14 mouse cellular contexts compared by ENCODE assay signal in the genomic region with DNA sequence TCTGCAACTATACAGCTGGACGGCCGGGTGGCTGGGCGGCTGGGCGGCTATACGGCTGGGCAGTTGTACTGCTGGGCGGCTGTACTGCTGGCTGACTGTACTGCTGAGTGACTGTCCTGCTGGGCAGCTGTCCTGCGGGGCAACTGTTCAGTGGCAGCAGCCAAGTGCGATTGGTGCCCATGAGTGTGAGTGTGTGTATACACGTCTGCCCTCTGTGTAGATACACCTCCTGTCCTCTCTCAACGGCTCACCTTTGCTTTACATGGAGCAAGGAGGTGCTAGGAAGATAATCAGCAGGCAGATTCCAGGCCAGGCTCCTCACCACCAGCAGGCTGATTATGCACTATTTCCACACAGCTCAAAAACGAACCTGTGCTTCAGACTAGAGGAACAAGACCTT.
DNase-seq lines count a peak whose midpoint lies in the region; ATAC-seq and TF ChIP-seq lines count a peak whose summit lies in the region.
"Had no signal": no experiment of that assay in that cellular context is flagged by ENCODE, and none has a peak within 500 bp of the region (broad histone marks: within the 10 kb centered on the region; RNA-seq: fewer than 3 reads in every experiment).

No protein-coding gene starts in this region.

- no peaks in the 10 kb centered on the region for H3K36me3 ChIP-seq in forebrain, embryonic 10.5 days (replicated peaks)
- H3K36me3 ChIP-seq in forebrain, embryonic 15.5 days: no peaks in the 10 kb centered on the region
- no peaks in the 10 kb centered on the region for H3K36me3 ChIP-seq in neural tube, embryonic 11.5 days (ENCODE audit: control insufficient read depth, insufficient read depth, low read length)
- H3K36me3 ChIP-seq in neural tube, embryonic 15.5 days: no peaks in the 10 kb centered on the region
- H3K36me3 ChIP-seq in hindbrain, embryonic 15.5 days: no peaks in the 10 kb centered on the region
- H3K36me3 ChIP-seq in liver, embryonic 12.5 days: no peaks in the 10 kb centered on the region

- H3K27me3 ChIP-seq in forebrain, embryonic 10.5 days (ENCODE audit: poor library complexity, severe bottlenecking): peaks cover 10% of the 10 kb centered on the region; the same call in 1 of the 2 replicates
- no peaks in the 10 kb centered on the region for H3K27me3 ChIP-seq in forebrain, embryonic 15.5 days
- H3K27me3 ChIP-seq in neural tube, embryonic 11.5 days (ENCODE audit: control insufficient read depth, insufficient read depth, low read length): no peaks in the 10 kb centered on the region
- no peaks in the 10 kb centered on the region for H3K27me3 ChIP-seq in neural tube, embryonic 15.5 days (replicated peaks)
- no peaks in the 10 kb centered on the region for H3K27me3 ChIP-seq in hindbrain, embryonic 15.5 days
- H3K27me3 ChIP-seq in liver, embryonic 12.5 days (replicated peaks): no peaks in the 10 kb centered on the region

- no peak for ATAC-seq in forebrain, embryonic 15.5 days (replicated peaks)
- ATAC-seq in neural tube, embryonic 11.5 days (ENCODE audit: insufficient read depth, low FRiP score, low TSS enrichment): no peak
- no peak for ATAC-seq in neural tube, embryonic 15.5 days (ENCODE audit: low FRiP score)
- ATAC-seq in hindbrain, embryonic 15.5 days (ENCODE audit: low FRiP score, low read depth): no peak; the same call in 1 of the 2 replicates
- no peak for ATAC-seq in liver, embryonic 12.5 days
- ATAC-seq: intestine, postnatal 0 days had no signal

- no peak for TF ChIP-seq POLR2A in olfactory bulb, adult 2 months (IDR thresholded peaks at IDR 0.05; ENCODE audit: insufficient read depth, low read depth, low read length)

- H3K4me1 ChIP-seq in forebrain, embryonic 10.5 days: peaks cover 44% of the 10 kb centered on the region
- H3K4me1 ChIP-seq in forebrain, embryonic 15.5 days: no peaks in the 10 kb centered on the region
- peaks cover 12% of the 10 kb centered on the region; the same call in 1 of the 2 replicates for H3K4me1 ChIP-seq in neural tube, embryonic 11.5 days (ENCODE audit: control insufficient read depth, insufficient read depth, low read length)
- H3K4me1 ChIP-seq in neural tube, embryonic 15.5 days: peaks cover 12% of the 10 kb centered on the region; the same call in 1 of the 2 replicates
- peaks cover 18% of the 10 kb centered on the region for H3K4me1 ChIP-seq in hindbrain, embryonic 15.5 days (replicated peaks)
- H3K4me1 ChIP-seq in olfactory bulb, adult 2 months (ENCODE audit: control insufficient read depth, insufficient read depth, low read length): peaks cover 22% of the 10 kb centered on the region
- H3K4me1 ChIP-seq in liver, embryonic 12.5 days: peaks cover 4% of the 10 kb centered on the region; the same call in 1 of the 2 replicates

- TF ChIP-seq CTCF in olfactory bulb, adult 2 months (IDR thresholded peaks at IDR 0.05; ENCODE audit: insufficient read depth, low read depth, low read length): no peak

- no peaks in the 10 kb centered on the region for H3K9me3 ChIP-seq in forebrain, embryonic 10.5 days
- no peaks in the 10 kb centered on the region for H3K9me3 ChIP-seq in forebrain, embryonic 15.5 days
- H3K9me3 ChIP-seq in neural tube, embryonic 11.5 days (ENCODE audit: control insufficient read depth, low read length): no peaks in the 10 kb centered on the region
- H3K9me3 ChIP-seq in neural tube, embryonic 15.5 days (replicated peaks): no peaks in the 10 kb centered on the region
- H3K9me3 ChIP-seq in hindbrain, embryonic 15.5 days: no peaks in the 10 kb centered on the region
- H3K9me3 ChIP-seq in liver, embryonic 12.5 days (replicated peaks): no peaks in the 10 kb centered on the region

- H3K9ac ChIP-seq in forebrain, embryonic 15.5 days (replicated peaks): no peak overlapping the region
- peak overlapping the region; percentile 22; the same call in 1 of the 2 replicates for H3K9ac ChIP-seq in neural tube, embryonic 11.5 days (ENCODE audit: low read length)
- no peak overlapping the region for H3K9ac ChIP-seq in neural tube, embryonic 15.5 days (replicated peaks)
- no peak overlapping the region for H3K9ac ChIP-seq in hindbrain, embryonic 15.5 days
- no peak overlapping the region for H3K9ac ChIP-seq in liver, embryonic 12.5 days
- H3K9ac ChIP-seq: liver, embryonic 14.5 days had no signal

- no peak overlapping the region for H3K4me3 ChIP-seq in forebrain, embryonic 10.5 days
- H3K4me3 ChIP-seq in forebrain, embryonic 15.5 days: no peak overlapping the region
- H3K4me3 ChIP-seq in neural tube, embryonic 11.5 days (ENCODE audit: low read depth, low read length): no peak overlapping the region
- H3K4me3 ChIP-seq in neural tube, embryonic 15.5 days (replicated peaks): no peak overlapping the region
- H3K4me3 ChIP-seq in hindbrain, embryonic 15.5 days: no peak overlapping the region
- H3K4me3 ChIP-seq in olfactory bulb, adult 2 months (ENCODE audit: insufficient read depth, low read depth, low read length): no peak overlapping the region
- H3K4me3 ChIP-seq in liver, embryonic 12.5 days: no peak overlapping the region
- H3K4me3 ChIP-seq: heart, adult 2 months had no signal

- H3K4me2 ChIP-seq in forebrain, embryonic 15.5 days (replicated peaks): no peak overlapping the region
- H3K4me2 ChIP-seq in neural tube, embryonic 11.5 days (ENCODE audit: low read depth): no peak overlapping the region
- H3K4me2 ChIP-seq in neural tube, embryonic 15.5 days: no peak overlapping the region
- no peak overlapping the region for H3K4me2 ChIP-seq in hindbrain, embryonic 15.5 days
- no peak overlapping the region for H3K4me2 ChIP-seq in liver, embryonic 12.5 days

- DNase-seq in forebrain, embryonic 10.5 days (ENCODE audit: extremely low spot score, low spot score): no peak
- DNase-seq in neural tube, embryonic 11.5 days (ENCODE audit: low spot score): no peak
- no peak for DNase-seq in yolk sac, embryonic 10.5 days (ENCODE audit: low spot score)
- DNase-seq: heart, adult 2 months; heart, postnatal 14 days; thymus, adult 2 months had no signal

- H3K27ac ChIP-seq in forebrain, embryonic 10.5 days: peak overlapping the region; percentile 40; the same call in 1 of the 2 replicates
- H3K27ac ChIP-seq in forebrain, embryonic 15.5 days (replicated peaks): no peak overlapping the region
- H3K27ac ChIP-seq in neural tube, embryonic 11.5 days (ENCODE audit: low read depth, low read length): peak overlapping the region; percentile 15
- no peak overlapping the region for H3K27ac ChIP-seq in neural tube, embryonic 15.5 days (replicated peaks)
- peak overlapping the region; percentile 49 for H3K27ac ChIP-seq in hindbrain, embryonic 15.5 days (replicated peaks)
- H3K27ac ChIP-seq in olfactory bulb, adult 2 months (ENCODE audit: insufficient read depth, low read depth, low read length): peak overlapping the region; percentile 16
- H3K27ac ChIP-seq in liver, embryonic 12.5 days: no peak overlapping the region
- H3K27ac ChIP-seq: heart, adult 2 months; liver, embryonic 14.5 days; macrophage had no signal

- 80% methylated on average over 11 of the region's 11 CpGs for WGBS in forebrain, embryonic 10.5 days
- 78% methylated on average over 11 of the region's 11 CpGs for WGBS in forebrain, embryonic 15.5 days
- 84% methylated on average over 11 of the region's 11 CpGs for WGBS in neural tube, embryonic 11.5 days
- 81% methylated on average over 11 of the region's 11 CpGs for WGBS in neural tube, embryonic 15.5 days
- 69% methylated on average over 11 of the region's 11 CpGs for WGBS in hindbrain, embryonic 15.5 days
- WGBS in olfactory bulb, adult 2 months: 70% methylated on average over 11 of the region's 11 CpGs
- WGBS in liver, embryonic 12.5 days (ENCODE audit: insufficient replicate concordance): 71% methylated on average over 11 of the region's 11 CpGs

Comparison
In these comparisons a context has a peak if more than half of its experiments do, and no peak if none do; other contexts are left out.
1. H3K27ac ChIP-seq: peak in forebrain, embryonic 10.5 days (single experiment), neural tube, embryonic 11.5 days (single experiment), hindbrain, embryonic 15.5 days (single experiment) and olfactory bulb, adult 2 months (single experiment); none in forebrain, embryonic 15.5 days (single experiment), neural tube, embryonic 15.5 days (single experiment) and liver, embryonic 12.5 days (single experiment).